In the genomic region with DNA sequence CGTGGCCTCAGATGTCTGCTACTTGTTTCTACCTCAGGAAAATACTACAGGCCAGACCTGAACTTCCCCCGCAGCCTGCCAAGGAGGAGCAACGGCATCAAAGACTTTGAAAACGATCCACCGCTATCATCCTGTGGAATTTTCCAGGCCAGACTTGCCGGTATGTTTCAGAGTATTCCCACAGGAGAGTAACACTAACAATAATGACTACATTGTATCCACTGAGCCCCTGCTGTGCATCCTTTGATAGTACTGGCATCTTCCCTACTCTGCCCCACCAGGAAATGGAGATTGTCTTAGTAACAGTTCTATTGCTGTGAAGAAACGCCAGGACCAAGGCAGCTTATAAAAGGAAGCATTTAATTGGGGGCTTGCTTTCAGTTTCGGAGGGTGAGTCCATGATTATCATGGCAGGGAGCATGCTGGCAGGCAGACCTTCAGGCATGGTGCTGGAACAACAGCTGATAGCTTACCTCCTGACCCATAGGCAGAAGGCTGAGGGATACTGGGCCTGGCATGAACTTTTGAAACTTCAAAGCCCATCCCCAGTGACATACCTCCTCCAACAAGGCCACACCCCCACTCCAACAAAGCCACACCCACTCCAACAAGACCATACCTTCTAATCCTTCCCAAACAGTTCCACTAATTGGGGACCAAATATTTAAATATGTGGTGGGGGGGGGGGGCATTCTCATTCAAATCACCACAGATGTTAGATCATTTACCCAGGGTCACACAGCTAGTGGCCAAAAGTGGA, we compare ENCODE assay signal across 23 mouse cellular contexts. TPM values are rescaled to one million over a fixed set of nuclear protein-coding genes. Genes with fewer than 3 reads are reported as not detected.
DNase-seq lines count a peak whose midpoint lies in the region; ATAC-seq lines count a peak whose summit lies in the region.
"Had no signal": no experiment of that assay in that cellular context is flagged by ENCODE, and none has a peak within 500 bp of the region (broad histone marks: within the 10 kb centered on the region; RNA-seq: fewer than 3 reads in every experiment).

No protein-coding gene starts in this region.

- DNase-seq in forebrain, embryonic 14.5 days (ENCODE audit: low spot score) = peak; percentile 21
- no peak for DNase-seq in forebrain, embryonic 11.5 days (ENCODE audit: low spot score)
- DNase-seq in midbrain, embryonic 10.5 days (ENCODE audit: low spot score) = no peak
- peak; percentile 86 for DNase-seq in R1 (ENCODE audit: low read depth, low spot score)
- peak; percentile 24 for DNase-seq in retina, embryonic 14.5 days (ENCODE audit: low spot score)
- no peak for DNase-seq in adipocyte (ENCODE audit: low spot score)
- DNase-seq: adrenal gland, adult 2 months; cerebellum, adult 11 months; cerebellum, postnatal 14 days; embryo, embryonic 11 days; gastrocnemius, adult 2 months; heart, adult 2 months; heart, postnatal 10 days; kidney, adult 11 months; kidney, postnatal 25 days; layer of hippocampus, adult 9-11 months; liver, postnatal 0 days; right cerebral cortex, postnatal 25 days had no signal

- 31% methylated on average over 8 of the region's 8 CpGs for WGBS in forebrain, embryonic 14.5 days
- 44% methylated on average over 8 of the region's 8 CpGs for WGBS in forebrain, embryonic 11.5 days
- 41% methylated on average over 8 of the region's 8 CpGs for WGBS in midbrain, embryonic 13.5 days
- 50% methylated on average over 8 of the region's 8 CpGs for WGBS in midbrain, embryonic 10.5 days

- H3K36me3 ChIP-seq in forebrain, embryonic 14.5 days (ENCODE audit: control insufficient read depth, insufficient read depth, low read length) = no peaks in the 10 kb centered on the region
- H3K36me3 ChIP-seq in forebrain, embryonic 11.5 days (ENCODE audit: control insufficient read depth, insufficient read depth, low read length) = no peaks in the 10 kb centered on the region
- no peaks in the 10 kb centered on the region for H3K36me3 ChIP-seq in midbrain, embryonic 13.5 days
- H3K36me3 ChIP-seq in midbrain, embryonic 10.5 days = no peaks in the 10 kb centered on the region
- H3K36me3 ChIP-seq: limb, embryonic 15.5 days; midbrain, embryonic 12.5 days had no signal

- H3K27ac ChIP-seq in forebrain, embryonic 14.5 days (ENCODE audit: low read depth, low read length) = no peak overlapping the region; the same call in 1 of the 2 replicates
- no peak overlapping the region for H3K27ac ChIP-seq in forebrain, embryonic 11.5 days (ENCODE audit: low read depth, low read length)
- 0 out of 2 replicates have a peak overlapping the region, but pooled peaks have one; percentile 5 for H3K27ac ChIP-seq in midbrain, embryonic 13.5 days
- no peak overlapping the region for H3K27ac ChIP-seq in midbrain, embryonic 10.5 days (replicated peaks)
- H3K27ac ChIP-seq: gastrocnemius, adult 2 months; heart, adult 2 months; limb, embryonic 15.5 days; midbrain, embryonic 12.5 days; stomach, postnatal 0 days had no signal

- no peaks in the 10 kb centered on the region for H3K27me3 ChIP-seq in forebrain, embryonic 14.5 days (replicated peaks; ENCODE audit: control insufficient read depth, insufficient read depth, low read length)
- H3K27me3 ChIP-seq in forebrain, embryonic 11.5 days (ENCODE audit: control insufficient read depth, insufficient read depth, low read length) = no peaks in the 10 kb centered on the region
- no peaks in the 10 kb centered on the region for H3K27me3 ChIP-seq in midbrain, embryonic 13.5 days
- H3K27me3 ChIP-seq in midbrain, embryonic 10.5 days (ENCODE audit: low read depth, poor library complexity, severe bottlenecking) = no peaks in the 10 kb centered on the region
- H3K27me3 ChIP-seq: midbrain, embryonic 12.5 days had no signal

- H3K4me1 ChIP-seq in forebrain, embryonic 14.5 days (ENCODE audit: control insufficient read depth, insufficient read depth, low read length) = no peaks in the 10 kb centered on the region
- no peaks in the 10 kb centered on the region for H3K4me1 ChIP-seq in forebrain, embryonic 11.5 days (replicated peaks; ENCODE audit: control insufficient read depth, insufficient read depth, low read length)
- peaks cover 8% of the 10 kb centered on the region; the same call in 1 of the 2 replicates for H3K4me1 ChIP-seq in midbrain, embryonic 13.5 days (replicated peaks)
- H3K4me1 ChIP-seq in midbrain, embryonic 10.5 days = peaks cover 7% of the 10 kb centered on the region

- no peak for ATAC-seq in forebrain, embryonic 14.5 days
- ATAC-seq in forebrain, embryonic 11.5 days (replicated peaks; ENCODE audit: low FRiP score) = no peak
- no peak for ATAC-seq in midbrain, embryonic 13.5 days
- ATAC-seq: hindbrain, embryonic 16.5 days; liver, postnatal 0 days had no signal

- H3K9me3 ChIP-seq in forebrain, embryonic 14.5 days (replicated peaks; ENCODE audit: control insufficient read depth, low read length) = no peaks in the 10 kb centered on the region
- no peaks in the 10 kb centered on the region; the same call in 1 of the 2 replicates for H3K9me3 ChIP-seq in forebrain, embryonic 11.5 days (ENCODE audit: control insufficient read depth, low read length)
- no peaks in the 10 kb centered on the region for H3K9me3 ChIP-seq in midbrain, embryonic 13.5 days
- H3K9me3 ChIP-seq in midbrain, embryonic 10.5 days (replicated peaks) = no peaks in the 10 kb centered on the region
- H3K9me3 ChIP-seq: limb, embryonic 15.5 days; midbrain, embryonic 12.5 days had no signal

- H3K4me2 ChIP-seq in forebrain, embryonic 14.5 days (ENCODE audit: low read length) = no peak overlapping the region
- no peak overlapping the region for H3K4me2 ChIP-seq in forebrain, embryonic 11.5 days (ENCODE audit: low read depth, low read length, severe bottlenecking)
- no peak overlapping the region for H3K4me2 ChIP-seq in midbrain, embryonic 13.5 days (replicated peaks)
- H3K4me2 ChIP-seq: limb, embryonic 15.5 days; midbrain, embryonic 12.5 days had no signal

- no peak overlapping the region for H3K4me3 ChIP-seq in forebrain, embryonic 14.5 days (ENCODE audit: low read depth, low read length)
- H3K4me3 ChIP-seq in forebrain, embryonic 11.5 days (ENCODE audit: low read depth, low read length) = no peak overlapping the region
- H3K4me3 ChIP-seq in midbrain, embryonic 13.5 days (replicated peaks) = no peak overlapping the region
- no peak overlapping the region for H3K4me3 ChIP-seq in midbrain, embryonic 10.5 days
- H3K4me3 ChIP-seq: gastrocnemius, adult 2 months; heart, adult 2 months; limb, embryonic 15.5 days; midbrain, embryonic 12.5 days had no signal

- no peak overlapping the region for H3K9ac ChIP-seq in forebrain, embryonic 14.5 days (ENCODE audit: low read length)
- no peak overlapping the region for H3K9ac ChIP-seq in forebrain, embryonic 11.5 days (ENCODE audit: low read length)
- H3K9ac ChIP-seq in midbrain, embryonic 13.5 days (replicated peaks) = no peak overlapping the region
- H3K9ac ChIP-seq: limb, embryonic 15.5 days; liver, postnatal 0 days; midbrain, embryonic 12.5 days had no signal

RNA-seq across cellular contexts. Expression of a gene that starts 24.8 kb away (rescaled TPM):
- not detected in 2 replicates for polyA plus RNA-seq in forebrain, embryonic 14.5 days (2014; fragmentation: Nextera tagmentation; extraction: Ambion mirVana)
- polyA plus RNA-seq in forebrain, embryonic 11.5 days (2014; fragmentation: Nextera tagmentation; extraction: Ambion mirVana) = 0.27 and 0.79 TPM in 2 replicates
- 0.12 TPM in 1 of 2 replicates, not detected in the other for polyA plus RNA-seq in midbrain, embryonic 13.5 days (2015; fragmentation: Nextera tagmentation; extraction: Ambion mirVana)
- 0.19 and 0.92 TPM in 2 replicates for polyA plus RNA-seq in midbrain, embryonic 10.5 days (2016; fragmentation: Nextera tagmentation; extraction: Ambion mirVana)
- polyA plus RNA-seq: hindbrain, embryonic 16.5 days had no signal

RNA-seq across cellular contexts. Expression of a gene that starts 33.7 kb away (rescaled TPM):
- polyA plus RNA-seq in forebrain, embryonic 14.5 days (2014; fragmentation: Nextera tagmentation; extraction: Ambion mirVana) = not detected in 2 replicates
- not detected in 2 replicates for polyA plus RNA-seq in forebrain, embryonic 11.5 days (2014; fragmentation: Nextera tagmentation; extraction: Ambion mirVana)
- not detected in 2 replicates for polyA plus RNA-seq in midbrain, embryonic 13.5 days (2015; fragmentation: Nextera tagmentation; extraction: Ambion mirVana)
- not detected in 2 replicates for polyA plus RNA-seq in midbrain, embryonic 10.5 days (2016; fragmentation: Nextera tagmentation; extraction: Ambion mirVana)
- polyA plus RNA-seq: adrenal gland, adult 2 months; heart, adult 2 months; hindbrain, embryonic 16.5 days; midbrain, embryonic 12.5 days had no signal

RNA-seq across cellular contexts. Expression of a gene that starts 44.8 kb away (rescaled TPM):
- 2.9 and 3.6 TPM in 2 replicates for polyA plus RNA-seq in forebrain, embryonic 14.5 days (2014; fragmentation: Nextera tagmentation; extraction: Ambion mirVana)
- polyA plus RNA-seq in forebrain, embryonic 11.5 days (2014; fragmentation: Nextera tagmentation; extraction: Ambion mirVana) = 2.1 and 2.6 TPM in 2 replicates
- polyA plus RNA-seq in midbrain, embryonic 13.5 days (2015; fragmentation: Nextera tagmentation; extraction: Ambion mirVana) = 2.4 and 2.7 TPM in 2 replicates
- 1.7 and 2.5 TPM in 2 replicates for polyA plus RNA-seq in midbrain, embryonic 10.5 days (2016; fragmentation: Nextera tagmentation; extraction: Ambion mirVana)

RNA-seq across cellular contexts. Expression of a gene that starts 54.2 kb away (rescaled TPM):
- polyA plus RNA-seq in forebrain, embryonic 14.5 days (2014; fragmentation: Nextera tagmentation; extraction: Ambion mirVana) = 6.9 and 7.9 TPM in 2 replicates
- polyA plus RNA-seq in forebrain, embryonic 11.5 days (2014; fragmentation: Nextera tagmentation; extraction: Ambion mirVana) = 5.8 and 6.0 TPM in 2 replicates
- 11.4 and 17.4 TPM in 2 replicates for polyA plus RNA-seq in midbrain, embryonic 13.5 days (2015; fragmentation: Nextera tagmentation; extraction: Ambion mirVana)
- 6.4 and 6.9 TPM in 2 replicates for polyA plus RNA-seq in midbrain, embryonic 10.5 days (2016; fragmentation: Nextera tagmentation; extraction: Ambion mirVana)

Comparison
In these comparisons a context has a peak if more than half of its experiments do, and no peak if none do; other contexts are left out.
1. DNase-seq: peak in forebrain, embryonic 14.5 days (single experiment), R1 (single experiment) and retina, embryonic 14.5 days (single experiment); none in forebrain, embryonic 11.5 days (single experiment), midbrain, embryonic 10.5 days (single experiment) and adipocyte (single experiment).